Mouse (Mus musculus) heart, embryonic 11.5 days (tissue): Measurements from ENCODE around the gene Vmn1r180. TPM values are rescaled to one million over a fixed set of nuclear protein-coding genes. Genes with fewer than 3 reads are reported as not detected.
"Not testable (repeated sequence)": the region's sequence is repeated elsewhere in the genome, so short reads cannot be mapped to it uniquely, and the experiment has no call there.

Source experiments
- ATAC-seq: fragments of 200-750 bp; cut with Nextera tagmentation; replicated peaks from 2 replicates; pipeline ENCODE4 v1.8.0; 2017; ENCODE audit warnings: moderate library complexity; ENCODE audit not compliant: insufficient number of reproducible peaks, low FRiP score, low TSS enrichment
- H3K27ac ChIP-seq: fragments of 300-500 bp; sonication (generic); 2 replicates; pipeline ENCODE4 v1.5.1; 2014; ENCODE audit warnings: mild to moderate bottlenecking, low read depth, low read length
- H3K27me3 ChIP-seq: fragments of 300-500 bp; sonication (generic); 2 replicates; pipeline ENCODE4 v1.6.1; 2014; ENCODE audit warnings: mild to moderate bottlenecking, low read length, mixed read lengths; ENCODE audit not compliant: control insufficient read depth, insufficient read depth
- H3K36me3 ChIP-seq: fragments of 300-500 bp; sonication (generic); 2 replicates; pipeline ENCODE4 v1.6.1; 2014; ENCODE audit warnings: mild to moderate bottlenecking, low read length, moderate library complexity, mixed read lengths; ENCODE audit not compliant: control insufficient read depth, insufficient read depth
- H3K4me1 ChIP-seq: fragments of 300-500 bp; sonication (generic); 2 replicates; pipeline ENCODE4 v1.6.1; 2014; ENCODE audit warnings: low read length; ENCODE audit not compliant: control insufficient read depth, insufficient read depth
- H3K4me2 ChIP-seq: fragments of 300-500 bp; sonication (generic); 2 replicates; pipeline ENCODE4 v1.6.1; 2014; ENCODE audit warnings: mild to moderate bottlenecking, moderate library complexity
- H3K4me3 ChIP-seq: fragments of 300-500 bp; sonication (generic); 2 replicates; pipeline ENCODE4 v1.5.1; 2014; ENCODE audit warnings: low read depth, low read length
- H3K9ac ChIP-seq: fragments of 300-500 bp; sonication (generic); 2 replicates; pipeline ENCODE4 v1.6.1; 2014; ENCODE audit warnings: mild to moderate bottlenecking, low read depth, low read length, moderate library complexity
- H3K9me3 ChIP-seq: fragments of 300-500 bp; sonication (generic); replicated peaks from 2 replicates; pipeline ENCODE4 v1.6.1; 2016; ENCODE audit warnings: low read length; ENCODE audit not compliant: control insufficient read depth
- WGBS: fragments of 180-500 bp; shearing (Covaris S2); extraction: QIAGEN DNeasy Blood & Tissue Kit; methylation state at CpG from one replicate; pipeline ENCODE4 v1.1.7; 2014; ENCODE audit not compliant: insufficient replicate concordance; 5-methylcytosine and 5-hydroxymethylcytosine counted together
- polyA plus RNA-seq: library from polyadenylated mRNA; unstranded; fragments of >200 nt; fragmentation: Nextera tagmentation; extraction: Ambion mirVana; gene quantifications from 2 replicates; pipeline ENCODE4 v1.2.1, GENCODE M21; 2014

The Vmn1r180 gene
- polyA plus RNA-seq = not detected in 2 replicates

GRCm38 (mm10) chr7:23950332-23950731 lies at the start of gene Vmn1r180:
Gene Vmn1r180 (plus strand): TSS chr7:23950632.
- Histone ChIP-seq H3K36me3 (no peaks in the 10 kb centered on the region), H3K9me3 (peaks cover 7% of the 10 kb centered on the region), H3K4me1 (no peaks in the 10 kb centered on the region), H3K9ac (no peak within 1 kb of the TSS), H3K27me3 (no peaks in the 10 kb centered on the region), H3K4me3 (no peak within 1 kb of the TSS), H3K4me2 (no peak within 1 kb of the TSS), H3K27ac (no peak within 1 kb of the TSS)
- ATAC-seq = no peak

DNA sequence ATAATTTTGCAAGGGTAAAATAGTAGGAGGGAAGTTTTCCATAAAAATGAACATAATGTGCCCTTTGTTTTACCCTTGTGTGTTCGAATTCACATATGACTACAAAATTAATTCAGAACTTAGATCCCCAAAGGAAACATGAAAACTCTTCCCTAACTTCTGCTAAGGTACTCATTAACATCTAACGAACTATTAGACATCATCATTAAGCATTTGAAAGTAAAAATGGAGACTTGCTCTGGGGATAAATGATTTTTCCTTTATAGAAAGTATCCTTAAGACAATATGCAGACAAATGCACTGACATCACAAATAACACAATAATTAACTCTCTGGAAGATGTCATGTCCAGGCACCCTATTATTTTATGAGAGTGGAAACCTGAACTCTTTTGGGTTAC lies 23.8 kb upstream of the Vmn1r180 start, which contains the start of gene Vmn1r179:
Vmn1r179 (plus strand) TSS at position 301 of the 400 bp plus-strand sequence.
- H3K4me1 ChIP-seq = no peaks in the 10 kb centered on the region
- no peak within 1 kb of the TSS for H3K4me2 ChIP-seq
- ATAC-seq = no peak
- no peak within 1 kb of the TSS for H3K9ac ChIP-seq
- no peak within 1 kb of the TSS for H3K27ac ChIP-seq
- no peak within 1 kb of the TSS for H3K4me3 ChIP-seq
- H3K27me3 ChIP-seq = no peaks in the 10 kb centered on the region
- WGBS = 55% methylated on average over 2 of the region's 2 CpGs
- H3K9me3 ChIP-seq = peaks cover 11% of the 10 kb centered on the region; the same call in 1 of the 2 replicates
- no peaks in the 10 kb centered on the region for H3K36me3 ChIP-seq

DNA sequence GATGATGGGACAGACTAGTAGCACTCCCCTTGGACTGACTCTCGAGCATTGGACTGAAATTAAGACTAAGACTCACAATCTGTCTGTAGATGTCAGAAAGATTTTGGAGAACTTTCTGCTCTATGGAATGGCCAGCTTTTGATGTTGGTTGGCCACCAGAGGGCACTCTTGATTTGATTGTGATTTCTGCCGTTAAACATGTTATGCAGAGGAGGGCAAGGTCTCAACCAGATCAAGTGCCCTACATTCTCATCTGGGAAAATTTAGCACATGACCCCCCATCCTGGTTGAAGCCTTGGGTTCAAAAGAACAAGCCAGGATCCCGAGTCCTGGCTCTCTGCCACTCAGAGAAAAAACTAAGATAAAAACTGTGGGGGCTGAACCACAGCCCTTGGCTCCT lies 17.6 kb downstream of the Vmn1r180 start:
- H3K27me3 ChIP-seq, H3K4me1 ChIP-seq, H3K9ac ChIP-seq, H3K4me2 ChIP-seq, ATAC-seq, H3K4me3 ChIP-seq, H3K36me3 ChIP-seq, H3K27ac ChIP-seq: not testable (repeated sequence)
- H3K9me3 ChIP-seq = peaks cover 31% of the 10 kb centered on the region
- 45% methylated on average over 3 of the region's 3 CpGs for WGBS

DNA sequence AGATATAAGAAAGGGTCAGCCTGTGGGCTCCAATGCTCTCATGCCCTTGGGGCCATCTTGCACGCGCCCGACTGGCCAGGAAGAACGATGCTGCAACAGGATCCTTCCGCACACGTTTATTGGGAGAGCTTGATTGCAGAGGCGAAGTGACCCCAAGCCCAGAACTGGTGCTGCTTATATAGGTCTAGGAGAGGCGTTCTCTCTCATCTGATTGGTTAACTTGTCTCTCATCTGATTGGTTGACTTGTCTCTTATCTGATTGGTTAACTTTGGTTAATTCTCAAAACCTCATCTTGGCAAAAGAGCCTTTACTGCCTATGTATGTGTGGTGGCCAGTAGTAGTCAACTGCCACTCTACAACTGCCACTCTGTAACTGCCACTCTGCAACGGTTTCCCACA lies 23.9 kb downstream of the Vmn1r180 start, which contains the start of gene Vmn1r181:
Vmn1r181 (plus strand) TSS at position 301 of the 400 bp plus-strand sequence.
- not testable (repeated sequence) for H3K4me3 ChIP-seq, H3K27ac ChIP-seq, H3K27me3 ChIP-seq, H3K4me2 ChIP-seq, H3K36me3 ChIP-seq, ATAC-seq, H3K9ac ChIP-seq, H3K4me1 ChIP-seq
- 65% methylated on average over 9 of the region's 9 CpGs for WGBS
- peaks cover 28% of the 10 kb centered on the region for H3K9me3 ChIP-seq

- 58% methylated on average over 2 of the region's 2 CpGs for WGBS
- Histone ChIP-seq H3K36me3 (no peaks in the 10 kb centered on the region), H3K9ac (no peak within 1 kb of the TSS), H3K4me1 (no peaks in the 10 kb centered on the region), H3K4me3 (no peak within 1 kb of the TSS), H3K27me3 (no peaks in the 10 kb centered on the region), H3K27ac (no peak within 1 kb of the TSS), H3K4me2 (no peak within 1 kb of the TSS), H3K9me3 (peaks cover 4% of the 10 kb centered on the region; the same call in 1 of the 2 replicates)
- no peak for ATAC-seq
Observed at GRCm38 (mm10) chr7:24001391-24001790, 51.0 kb downstream of the Vmn1r180 start, which contains the start of gene V1rd19. Gene V1rd19 (plus strand): TSS chr7:24001691.

Other genes with a start within 250 kb of the Vmn1r180 start
- gene Vmn1r173, start 249.9 kb upstream of the Vmn1r180 start, polyA plus RNA-seq = not detected in 2 replicates
- not detected in 2 replicates for gene Vmn1r174, start 198.4 kb upstream of the Vmn1r180 start, polyA plus RNA-seq
- gene Vmn1r175, start 140.0 kb upstream of the Vmn1r180 start, polyA plus RNA-seq = not detected in 2 replicates
- gene Vmn1r176, start 113.3 kb upstream of the Vmn1r180 start, polyA plus RNA-seq = not detected in 2 replicates
- not detected in 2 replicates for gene Vmn1r177, start 84.2 kb upstream of the Vmn1r180 start, polyA plus RNA-seq
- gene Vmn1r178, start 58.6 kb upstream of the Vmn1r180 start, polyA plus RNA-seq = not detected in 2 replicates
- gene Vmn1r179, start 23.7 kb upstream of the Vmn1r180 start, polyA plus RNA-seq = not detected in 2 replicates
- not detected in 2 replicates for gene Vmn1r181, start 24.0 kb downstream of the Vmn1r180 start, polyA plus RNA-seq
- gene V1rd19, start 51.1 kb downstream of the Vmn1r180 start, polyA plus RNA-seq = not detected in 2 replicates
- not detected in 2 replicates for gene Vmn1r183, start 102.6 kb downstream of the Vmn1r180 start, polyA plus RNA-seq
- 14.2 and 19.9 TPM in 2 replicates for gene Zfp180, start 131.3 kb downstream of the Vmn1r180 start, polyA plus RNA-seq
- gene Zfp112, start 161.7 kb downstream of the Vmn1r180 start, polyA plus RNA-seq = 3.2 and 3.8 TPM in 2 replicates
- gene Zfp235, start 183.5 kb downstream of the Vmn1r180 start, polyA plus RNA-seq = 7.7 and 10.6 TPM in 2 replicates
- 3.3 and 3.9 TPM in 2 replicates for gene Zfp114, start 224.4 kb downstream of the Vmn1r180 start, polyA plus RNA-seq